ENCODE assay signal across 8 mouse cellular contexts in genomic region chr5:134098341-134098902, GRCm38 (mm10). TPM values are rescaled to one million over a fixed set of nuclear protein-coding genes. Genes with fewer than 3 reads are reported as not detected.
A peak's percentile ranks its signal among the peaks of the same experiment; 100 is the strongest.
DNase-seq lines count a peak whose midpoint lies in the region; ATAC-seq and TF ChIP-seq lines count a peak whose summit lies in the region.

No protein-coding gene starts in this region.

- ATAC-seq in neural tube, embryonic 11.5 days (ENCODE audit: insufficient read depth, low FRiP score, low TSS enrichment) = no peak
- no peak for ATAC-seq in hindbrain, embryonic 15.5 days (ENCODE audit: low FRiP score, low read depth)
- ATAC-seq in liver, embryonic 11.5 days (replicated peaks; ENCODE audit: low FRiP score) = no peak

- 53% methylated on average over 13 of the region's 13 CpGs for WGBS in neural tube, embryonic 11.5 days
- WGBS in hindbrain, embryonic 15.5 days = 43% methylated on average over 13 of the region's 13 CpGs
- 42% methylated on average over 13 of the region's 13 CpGs for WGBS in liver, embryonic 11.5 days
- 56% methylated on average over 13 of the region's 13 CpGs for WGBS in thymus, adult 2 months

- no peaks in the 10 kb centered on the region for H3K9me3 ChIP-seq in neural tube, embryonic 11.5 days (ENCODE audit: control insufficient read depth, low read length)
- no peaks in the 10 kb centered on the region for H3K9me3 ChIP-seq in hindbrain, embryonic 15.5 days
- no peaks in the 10 kb centered on the region for H3K9me3 ChIP-seq in liver, embryonic 11.5 days (ENCODE audit: control insufficient read depth, low read length)

- H3K36me3 ChIP-seq in neural tube, embryonic 11.5 days (ENCODE audit: control insufficient read depth, insufficient read depth, low read length) = no peaks in the 10 kb centered on the region
- H3K36me3 ChIP-seq in hindbrain, embryonic 15.5 days = 0 out of 2 replicates have a peak, but pooled peaks cover 3% of the 10 kb centered on the region
- no peaks in the 10 kb centered on the region for H3K36me3 ChIP-seq in liver, embryonic 11.5 days (ENCODE audit: control insufficient read depth, insufficient read depth, low read length)
- no peaks in the 10 kb centered on the region for H3K36me3 ChIP-seq in thymus, adult 2 months (ENCODE audit: control insufficient read depth, insufficient read depth, low read length)

- no peaks in the 10 kb centered on the region for H3K4me1 ChIP-seq in neural tube, embryonic 11.5 days (ENCODE audit: control insufficient read depth, insufficient read depth, low read length)
- peaks cover 39% of the 10 kb centered on the region for H3K4me1 ChIP-seq in hindbrain, embryonic 15.5 days (replicated peaks)
- H3K4me1 ChIP-seq in liver, embryonic 11.5 days (replicated peaks; ENCODE audit: control insufficient read depth, insufficient read depth, low read length) = peaks cover 3% of the 10 kb centered on the region; the same call in 1 of the 2 replicates
- peaks cover 5% of the 10 kb centered on the region; the same call in 1 of the 2 replicates for H3K4me1 ChIP-seq in thymus, adult 2 months (replicated peaks; ENCODE audit: control insufficient read depth, insufficient read depth, low read length)

- H3K27ac ChIP-seq in neural tube, embryonic 11.5 days (ENCODE audit: low read depth, low read length) = no peak overlapping the region
- peak overlapping the region; percentile 92 for H3K27ac ChIP-seq in hindbrain, embryonic 15.5 days (replicated peaks)
- H3K27ac ChIP-seq in liver, embryonic 11.5 days (ENCODE audit: low read depth, low read length) = no peak overlapping the region
- no peak overlapping the region for H3K27ac ChIP-seq in thymus, adult 2 months (ENCODE audit: control insufficient read depth, insufficient read depth, low read length)

- peak overlapping the region; percentile 64 for H3K4me2 ChIP-seq in neural tube, embryonic 11.5 days (ENCODE audit: low read depth)
- peak overlapping the region; percentile 92 for H3K4me2 ChIP-seq in hindbrain, embryonic 15.5 days
- peak overlapping the region; percentile 95 for H3K4me2 ChIP-seq in liver, embryonic 11.5 days

- H3K9ac ChIP-seq in neural tube, embryonic 11.5 days (ENCODE audit: low read length) = peak overlapping the region; percentile 57
- peak overlapping the region; percentile 80 for H3K9ac ChIP-seq in hindbrain, embryonic 15.5 days
- H3K9ac ChIP-seq in liver, embryonic 11.5 days (ENCODE audit: low read depth, low read length) = peak overlapping the region; percentile 57; the same call in 1 of the 2 replicates

- TF ChIP-seq CTCF in thymus, adult 2 months (IDR thresholded peaks at IDR 0.05; ENCODE audit: borderline replicate concordance, control insufficient read depth, extremely low read depth, insufficient read depth, low read length, poor library complexity) = no peak

- peak overlapping the region; percentile 71 for H3K4me3 ChIP-seq in neural tube, embryonic 11.5 days (ENCODE audit: low read depth, low read length)
- H3K4me3 ChIP-seq in hindbrain, embryonic 15.5 days = peak overlapping the region; percentile 89
- H3K4me3 ChIP-seq in liver, embryonic 11.5 days (ENCODE audit: low read depth, low read length) = peak overlapping the region; percentile 71
- H3K4me3 ChIP-seq in thymus, adult 2 months (ENCODE audit: control insufficient read depth, insufficient read depth, low read length) = no peak overlapping the region

- no peaks in the 10 kb centered on the region for H3K27me3 ChIP-seq in neural tube, embryonic 11.5 days (ENCODE audit: control insufficient read depth, insufficient read depth, low read length)
- no peaks in the 10 kb centered on the region for H3K27me3 ChIP-seq in hindbrain, embryonic 15.5 days
- H3K27me3 ChIP-seq in liver, embryonic 11.5 days (replicated peaks; ENCODE audit: control insufficient read depth, insufficient read depth, low read length) = 0 out of 2 replicates have a peak, but pooled peaks cover 2% of the 10 kb centered on the region
- H3K27me3 ChIP-seq in thymus, adult 2 months (ENCODE audit: control insufficient read depth, insufficient read depth, low read length) = no peaks in the 10 kb centered on the region

- TF ChIP-seq POLR2A in thymus, adult 2 months (IDR thresholded peaks at IDR 0.05; ENCODE audit: control insufficient read depth, extremely low read depth, insufficient read depth, low read length, poor library complexity) = no peak

- DNase-seq in neural tube, embryonic 11.5 days (ENCODE audit: low spot score) = no peak
- no peak for DNase-seq in neural tube, embryonic 10.5 days (ENCODE audit: extremely low spot score, low spot score)
- DNase-seq in liver, embryonic 11.5 days (ENCODE audit: low spot score) = no peak
- no peak for DNase-seq in urinary bladder, postnatal 36 days (ENCODE audit: low spot score in 2 of 2)
- DNase-seq in adrenal gland, postnatal 36 days = no peak
- DNase-seq in testis, postnatal 10 days (ENCODE audit: low spot score) = no peak
- DNase-seq in thymus, adult 2 months = no peak

RNA-seq across cellular contexts. Expression of gene Castor2, which starts 1.1 kb away (rescaled TPM):
- polyA plus RNA-seq in neural tube, embryonic 11.5 days (2014; fragmentation: Nextera tagmentation; extraction: Ambion mirVana) = 12.5 and 12.6 TPM in 2 replicates
- 26.6 and 27.5 TPM in 2 replicates for polyA plus RNA-seq in hindbrain, embryonic 15.5 days (2015; fragmentation: Nextera tagmentation; extraction: Ambion mirVana)
- 1.8 and 2.1 TPM in 2 replicates for polyA plus RNA-seq in liver, embryonic 11.5 days (2014; fragmentation: Nextera tagmentation; extraction: Ambion mirVana)
- total RNA-seq in adrenal gland, postnatal 36 days (2021) = 10 to 100 TPM; 12.1 TPM
- polyA plus RNA-seq in thymus, adult 2 months (2012; rRNA removed) = 15.9 and 18.0 TPM in 2 replicates
